Mouse (Mus musculus): ENCODE data around the gene Krtap9-5.

Gene Krtap9-5

DNA sequence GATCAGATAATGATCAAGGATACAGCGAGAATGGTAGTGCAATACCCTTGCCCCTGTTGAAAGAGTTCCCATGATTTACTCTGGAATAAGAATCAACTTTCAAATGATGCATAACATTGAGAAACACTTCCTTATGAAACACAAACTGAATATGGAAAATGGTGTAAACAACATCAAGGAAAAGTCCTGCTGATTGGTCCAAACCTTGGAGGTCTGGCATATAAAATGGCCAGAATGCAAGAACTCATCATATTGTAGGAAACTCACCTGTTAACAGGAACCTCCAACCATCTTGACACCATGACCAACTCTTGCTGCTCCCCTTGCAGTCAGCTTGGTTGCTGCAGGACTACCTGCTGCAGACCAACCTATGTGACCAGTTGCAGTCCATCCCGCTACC lies at the start of gene Krtap9-5:
TSS of gene Krtap9-5 (plus strand) at position 301 of the 400 bp plus-strand sequence.
- DNase-seq (ENCODE audit: low read depth) = no peak

DNA sequence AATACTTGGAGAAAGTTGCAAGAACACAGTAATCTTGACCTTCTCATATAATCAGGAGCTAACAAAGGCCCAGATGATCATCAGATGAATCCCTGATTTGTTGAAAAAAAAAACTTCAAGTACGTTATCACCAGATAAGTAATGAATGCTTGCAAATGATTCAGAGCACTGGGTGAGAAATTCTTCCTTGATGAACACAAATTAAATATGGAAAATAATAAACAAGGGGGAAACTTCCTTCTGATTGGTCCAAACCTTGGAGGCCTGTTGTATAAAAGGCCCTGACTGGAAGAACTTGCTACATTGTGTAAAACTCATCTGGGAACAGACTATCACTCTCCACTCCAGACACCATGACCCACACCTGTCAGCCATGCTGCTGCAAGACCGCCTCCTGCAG lies 40.7 kb upstream of the Krtap9-5 start, which contains the start of gene Krtap31-1:
TSS of gene Krtap31-1 (plus strand) at position 301 of the 400 bp plus-strand sequence.
- DNase-seq (ENCODE audit: low read depth) = no peak

DNA sequence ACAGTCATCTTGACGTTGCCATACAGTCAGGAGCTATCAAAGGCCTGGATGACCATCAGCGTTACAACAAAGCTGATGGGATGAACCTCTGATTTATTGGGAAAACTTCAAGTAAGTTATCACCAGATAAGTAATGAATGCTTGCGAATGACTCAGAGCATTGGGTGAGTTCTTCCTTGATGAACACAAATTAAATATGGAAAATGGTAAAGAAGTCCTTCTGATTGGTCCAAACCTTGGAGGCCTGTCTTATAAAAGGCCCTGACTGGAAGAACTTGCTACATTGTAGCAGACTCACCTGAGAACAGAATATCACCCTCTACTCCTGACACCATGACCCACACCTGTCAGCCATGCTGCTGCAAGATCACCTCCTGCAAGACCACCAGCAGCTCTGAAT lies 33.8 kb upstream of the Krtap9-5 start, which contains the start of gene Gm11565:
TSS of gene Gm11565 (plus strand) at position 301 of the 400 bp plus-strand sequence.
- no peak for DNase-seq (ENCODE audit: low read depth)

DNA sequence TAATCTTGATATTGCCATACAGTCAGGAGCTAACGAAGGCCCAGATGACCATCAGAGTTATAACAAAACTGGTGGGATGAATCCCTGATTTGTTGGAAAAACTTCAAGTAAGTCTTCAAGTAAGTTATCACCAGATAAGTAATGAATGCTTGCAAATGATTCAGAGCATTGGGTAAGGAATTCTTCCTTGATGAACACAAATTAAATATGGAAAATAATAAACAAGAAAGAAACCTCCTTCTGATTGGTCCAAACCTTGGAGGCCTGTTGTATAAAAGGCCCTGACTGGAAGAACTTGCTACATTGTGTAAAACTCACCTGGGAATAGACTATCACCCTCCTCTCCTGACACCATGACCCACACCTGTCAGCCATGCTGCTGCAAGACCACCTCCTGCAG lies 12.3 kb upstream of the Krtap9-5 start, which contains the start of gene Krtap31-2:
TSS of gene Krtap31-2 (plus strand) at position 301 of the 400 bp plus-strand sequence.
- no peak for DNase-seq (ENCODE audit: low read depth)

DNA sequence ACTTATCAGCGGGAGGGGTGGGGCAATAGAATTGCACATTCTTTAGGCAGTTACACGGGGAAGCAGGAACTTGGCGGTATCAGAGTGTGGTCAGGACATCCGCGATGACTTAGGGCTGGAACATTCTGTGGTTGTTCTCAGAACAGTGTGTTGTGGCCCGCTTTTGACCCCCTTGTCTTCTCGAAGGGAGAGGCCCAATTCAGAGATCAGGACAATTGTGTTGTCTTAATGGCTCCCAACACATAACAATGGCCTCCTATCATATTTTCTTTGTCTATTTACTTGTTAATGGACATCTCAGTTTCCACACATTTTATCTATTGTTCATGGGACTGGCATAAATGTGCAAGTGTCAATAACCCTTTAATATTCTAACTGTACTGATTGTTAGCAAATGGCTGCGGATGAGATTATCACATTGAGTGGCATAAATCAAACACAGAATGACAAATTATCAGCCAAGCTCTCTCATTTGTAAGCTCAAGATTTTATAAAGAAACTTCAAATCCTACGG lies 10.5 kb upstream of the Krtap9-5 start:
- no peak for DNase-seq (ENCODE audit: low read depth)

DNA sequence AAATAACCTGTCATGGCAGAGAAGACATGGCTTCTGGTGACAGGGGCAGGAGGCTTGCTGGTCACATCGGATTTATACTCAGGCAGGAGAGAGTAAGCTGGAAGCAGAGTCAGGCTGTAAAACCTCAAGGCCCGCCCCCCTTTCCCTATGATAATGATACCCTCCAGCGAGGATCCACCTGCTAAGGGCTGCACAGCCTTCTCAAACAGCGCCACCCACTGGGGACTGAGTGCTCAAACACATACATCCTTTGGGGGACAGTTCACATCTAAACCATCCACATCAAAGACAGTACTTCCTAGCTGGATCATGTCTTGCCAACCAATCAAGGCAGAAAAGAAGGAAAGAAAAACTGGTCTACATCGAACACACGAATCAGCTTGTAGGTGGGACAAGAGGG lies 15.9 kb downstream of the Krtap9-5 start:
- DNase-seq (ENCODE audit: low read depth) = no peak

DNA sequence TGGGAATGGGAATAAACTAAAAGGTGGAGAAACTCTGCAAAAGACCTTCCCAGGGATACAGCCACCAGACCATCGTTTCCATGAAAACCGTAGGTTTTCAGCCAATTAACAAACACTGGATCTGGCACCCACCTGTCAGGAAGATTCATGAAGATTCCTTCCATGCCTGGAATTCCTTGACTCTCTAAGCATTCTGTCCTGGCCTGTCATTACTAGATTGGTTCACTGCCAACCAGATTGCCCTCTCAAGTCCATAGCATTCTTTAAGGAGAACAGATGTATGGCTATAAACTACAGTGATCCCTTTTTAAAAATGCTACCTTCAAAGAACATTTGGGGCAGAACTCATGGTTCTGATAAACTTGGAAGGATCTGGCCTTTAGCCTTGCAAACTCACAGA lies 17.7 kb downstream of the Krtap9-5 start:
- no peak for DNase-seq (ENCODE audit: low read depth)

DNA sequence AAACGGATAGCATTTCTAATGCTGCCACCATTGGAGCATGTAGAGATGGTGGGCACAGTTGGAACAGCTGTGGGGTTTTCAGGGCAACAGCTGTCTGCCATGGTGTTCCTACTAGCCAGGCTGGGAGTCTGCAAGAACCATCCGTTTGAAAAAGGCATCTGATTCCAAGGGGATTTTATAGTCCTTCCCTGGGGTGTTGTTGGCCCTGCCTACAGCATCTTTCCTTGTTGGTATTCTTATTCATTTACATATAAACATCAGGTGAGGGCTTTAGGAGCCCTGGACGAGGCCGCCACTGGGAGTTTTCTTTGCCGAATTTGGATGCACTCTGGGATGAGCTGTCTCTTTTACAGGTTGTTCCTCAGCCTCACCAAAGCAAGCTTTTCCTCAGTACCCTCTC lies 30.7 kb downstream of the Krtap9-5 start, which contains the start of gene Krtap29-1:
TSS of gene Krtap29-1 (minus strand) at position 101 of the 400 bp plus-strand sequence.
- no peak for DNase-seq (ENCODE audit: low read depth)

DNA sequence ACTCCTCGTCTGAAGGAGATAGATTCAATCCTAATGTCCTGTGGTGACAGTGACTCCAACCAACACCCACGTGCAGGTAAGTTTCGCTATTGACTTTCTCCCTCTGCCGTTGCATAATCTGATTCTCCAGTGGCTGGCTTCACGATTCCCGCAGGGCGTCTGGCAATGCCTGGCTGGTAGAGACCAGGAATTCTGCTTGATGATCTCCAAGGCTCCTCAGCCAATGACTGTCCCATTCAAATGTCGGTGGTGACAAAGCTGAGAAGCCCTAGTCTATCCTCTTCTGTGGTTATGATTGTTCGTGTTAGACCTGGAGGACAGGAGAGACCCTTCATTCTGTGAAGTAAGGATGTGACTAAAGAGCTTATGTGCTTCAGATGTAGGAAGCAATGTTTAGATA lies 34.5 kb downstream of the Krtap9-5 start:
- DNase-seq (ENCODE audit: low read depth) = no peak

DNA sequence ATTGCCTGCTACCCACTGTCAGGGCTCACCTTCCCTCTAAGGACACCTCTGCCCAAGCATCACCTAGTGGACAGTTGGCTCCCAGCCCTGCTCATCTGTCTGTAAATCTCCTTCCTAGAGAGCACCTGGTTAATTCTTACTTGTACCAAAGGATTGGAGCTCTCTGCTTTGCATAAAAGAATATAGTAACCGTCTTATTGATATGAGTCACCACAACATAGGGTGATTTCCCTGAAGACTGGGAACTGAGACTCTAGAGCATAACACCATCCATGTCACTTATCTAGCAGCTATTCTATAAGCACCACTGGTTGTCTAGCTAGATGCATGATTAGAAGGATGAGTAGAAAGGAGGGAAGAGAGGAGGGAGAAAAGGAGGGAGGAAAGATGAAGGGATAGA lies 35.2 kb downstream of the Krtap9-5 start:
- no peak for DNase-seq (ENCODE audit: low read depth)

DNA sequence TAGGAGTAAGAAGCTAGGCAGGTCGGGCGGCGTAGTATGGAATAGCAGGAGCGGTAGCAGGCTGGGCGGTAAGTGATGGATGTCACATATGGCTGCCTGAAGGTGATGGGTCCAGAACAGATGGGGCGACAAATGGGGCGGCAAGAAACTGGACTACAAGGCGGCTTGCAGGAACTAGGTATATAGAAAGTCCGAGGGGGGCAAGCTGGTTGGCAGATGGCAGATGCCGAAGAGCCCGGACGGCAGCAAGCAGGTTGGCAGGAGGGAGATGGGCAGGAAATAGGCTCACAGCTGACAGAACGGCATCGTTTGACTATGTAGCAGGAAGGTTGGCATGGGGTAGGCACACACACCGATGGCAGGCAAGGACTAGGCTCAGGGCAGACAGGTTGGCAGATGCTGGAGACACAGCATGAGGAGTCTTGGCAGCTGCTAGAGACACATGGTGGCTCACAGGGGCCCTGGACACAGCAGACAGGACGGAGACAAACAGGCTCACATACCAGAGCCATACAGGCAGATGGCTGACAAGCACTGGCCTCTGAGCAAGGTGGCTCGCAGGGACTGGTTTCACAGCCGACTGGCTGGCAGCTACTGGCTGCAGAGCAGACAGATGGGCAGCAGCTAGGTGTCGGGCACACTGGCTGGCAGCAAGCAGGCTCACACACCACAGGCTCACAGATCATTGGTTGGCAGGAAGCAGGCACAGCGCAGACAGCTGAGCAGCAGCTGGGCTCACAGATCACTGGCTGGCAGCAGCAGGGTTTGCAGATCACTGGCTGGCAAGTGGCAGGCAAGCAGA lies 37.2 kb downstream of the Krtap9-5 start:
- no peak for DNase-seq (ENCODE audit: low read depth)

DNA sequence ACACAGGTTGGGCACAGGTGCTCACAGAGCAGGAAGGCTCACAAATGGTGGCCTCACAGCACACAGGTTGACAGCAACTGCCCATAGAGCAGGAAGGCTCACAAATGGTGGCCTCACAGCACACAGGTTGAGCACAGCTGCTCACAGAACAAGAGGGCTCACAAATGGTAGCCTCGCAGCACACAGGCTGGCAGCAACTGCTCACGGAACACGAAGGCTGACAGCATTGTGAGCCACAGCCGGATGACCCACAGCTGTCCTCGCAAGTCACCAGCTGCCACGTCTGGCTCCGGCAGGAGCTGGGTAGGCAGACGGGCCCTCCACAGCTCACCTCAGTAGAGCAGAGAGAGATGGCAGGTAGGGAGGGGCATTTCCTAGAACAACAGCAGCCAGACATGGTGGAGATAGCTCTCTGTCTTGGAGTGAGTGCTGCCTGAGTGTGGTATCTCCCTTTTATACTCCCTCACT lies 37.9 kb downstream of the Krtap9-5 start, which contains the start of gene Krtap16-1:
TSS of gene Krtap16-1 (minus strand) at position 418 of the 468 bp plus-strand sequence.
- no peak for DNase-seq (ENCODE audit: low read depth)

DNA sequence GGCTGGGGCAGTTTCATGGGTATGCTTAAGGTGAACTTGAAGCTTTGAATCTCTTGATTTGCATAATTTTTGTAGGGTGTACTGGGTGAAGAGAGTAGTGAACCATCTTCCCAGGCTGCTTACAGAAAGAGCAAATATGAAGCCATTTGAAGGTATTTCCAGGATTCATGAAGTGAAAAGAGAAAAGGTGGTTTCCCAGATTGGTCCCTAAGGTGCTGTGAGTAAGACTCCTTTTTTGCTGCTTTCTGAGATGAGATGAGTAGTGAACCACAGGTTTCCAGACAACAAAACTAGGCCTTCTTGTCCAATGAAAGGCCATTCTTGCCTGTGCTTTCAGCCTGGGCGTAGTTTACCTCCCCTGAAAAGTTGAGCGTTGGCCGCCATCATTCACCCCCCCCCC lies 40.3 kb downstream of the Krtap9-5 start:
- no peak for DNase-seq (ENCODE audit: low read depth)

DNA sequence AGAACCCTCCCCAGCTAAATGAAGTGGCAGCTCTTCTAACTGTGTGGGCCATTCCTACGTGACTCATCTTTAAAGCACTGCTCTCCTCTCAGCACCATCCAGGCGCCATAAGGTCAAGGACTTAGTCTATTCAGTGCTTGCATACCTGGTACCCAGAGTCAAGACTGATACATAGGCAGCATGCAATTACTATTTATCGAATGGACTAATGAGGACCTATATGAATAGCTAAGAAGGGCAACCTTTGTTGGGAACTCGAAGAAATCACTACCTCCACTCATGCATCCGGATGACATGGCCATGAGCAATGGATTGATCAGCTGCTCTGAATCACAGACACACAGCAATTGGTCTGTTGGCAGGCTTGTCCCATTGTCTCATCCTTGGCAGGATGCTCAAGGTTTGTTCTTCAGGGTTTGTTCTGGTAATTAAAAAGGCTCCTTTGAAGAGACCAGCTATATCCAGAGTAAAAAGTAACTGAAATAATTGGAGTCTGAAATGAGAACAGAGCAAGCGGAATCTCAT lies 41.7 kb downstream of the Krtap9-5 start:
- DNase-seq (ENCODE audit: low read depth) = no peak

DNA sequence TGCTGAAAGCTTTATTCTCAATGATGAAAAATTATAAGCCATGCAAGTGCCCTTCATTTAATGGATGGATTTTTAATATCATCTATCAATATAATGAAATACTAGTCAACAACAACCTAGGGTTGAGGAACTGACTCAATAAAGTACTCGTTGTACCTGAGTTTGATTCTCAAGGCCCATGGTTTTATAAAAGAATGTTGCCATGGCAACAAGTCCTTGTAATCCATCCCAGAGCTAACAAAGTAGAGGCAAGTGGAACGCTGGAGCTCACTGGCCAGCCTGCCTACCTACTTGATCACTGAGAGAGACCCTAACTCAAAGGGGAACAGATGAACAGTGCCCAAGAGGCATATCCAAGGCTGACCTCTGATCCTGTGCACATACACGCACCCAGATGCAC lies 42.3 kb downstream of the Krtap9-5 start:
- no peak for DNase-seq (ENCODE audit: low read depth)

DNA sequence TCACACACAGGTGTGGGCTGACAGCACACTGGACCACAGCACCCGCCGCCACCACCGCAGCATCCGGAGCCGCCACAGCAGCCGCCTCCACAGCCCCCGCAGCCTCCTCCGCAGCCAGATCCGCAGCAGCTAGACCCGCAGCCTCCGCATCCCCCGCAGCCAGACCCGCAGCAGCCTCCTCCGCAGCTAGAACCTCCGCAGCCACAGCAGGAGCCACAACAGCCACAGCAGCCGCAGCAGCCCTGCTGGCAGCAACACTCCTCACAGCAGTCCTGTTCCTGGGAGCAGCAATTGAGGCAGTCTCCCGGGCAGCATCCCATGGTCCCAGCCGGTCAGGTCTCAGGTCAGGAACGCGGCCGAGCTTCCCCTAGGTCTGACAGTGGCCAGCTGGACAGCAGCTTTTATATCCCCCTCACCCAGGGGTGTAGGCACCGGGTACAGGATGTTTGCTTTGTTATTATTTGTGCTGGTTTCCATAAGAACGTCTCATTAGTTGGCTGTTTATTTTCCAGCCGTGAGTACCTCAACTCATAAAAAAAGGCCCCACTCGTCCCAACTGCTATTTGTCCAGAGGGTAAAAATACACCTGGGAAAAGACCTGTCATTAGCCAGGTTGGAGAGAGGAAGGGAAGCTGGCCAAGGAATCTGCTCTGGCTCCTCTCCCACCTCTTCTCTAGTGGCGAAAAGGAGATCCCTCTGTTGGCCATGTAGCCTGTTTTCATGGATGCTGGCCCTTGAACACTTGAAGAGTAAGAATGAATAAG lies 45.5 kb downstream of the Krtap9-5 start, which contains the start of gene Krtap17-1:
TSS of gene Krtap17-1 (minus strand) at position 375 of the 764 bp plus-strand sequence.
- no peak for DNase-seq (ENCODE audit: low read depth)

DNA sequence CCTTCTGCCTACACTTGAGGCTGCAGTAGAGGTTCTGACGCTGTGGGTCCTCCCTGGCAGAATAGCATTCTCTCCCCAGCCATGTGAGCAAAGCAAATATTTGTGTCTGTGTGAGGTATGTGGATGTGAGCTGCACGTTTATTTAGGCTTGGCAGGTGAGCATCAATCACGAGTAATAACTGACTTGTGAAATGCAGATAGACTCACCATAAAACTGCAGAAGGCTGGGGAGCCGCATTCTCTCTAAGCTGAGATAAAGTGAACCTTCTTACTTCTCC lies 46.0 kb downstream of the Krtap9-5 start:
- DNase-seq (ENCODE audit: low read depth) = no peak

DNA sequence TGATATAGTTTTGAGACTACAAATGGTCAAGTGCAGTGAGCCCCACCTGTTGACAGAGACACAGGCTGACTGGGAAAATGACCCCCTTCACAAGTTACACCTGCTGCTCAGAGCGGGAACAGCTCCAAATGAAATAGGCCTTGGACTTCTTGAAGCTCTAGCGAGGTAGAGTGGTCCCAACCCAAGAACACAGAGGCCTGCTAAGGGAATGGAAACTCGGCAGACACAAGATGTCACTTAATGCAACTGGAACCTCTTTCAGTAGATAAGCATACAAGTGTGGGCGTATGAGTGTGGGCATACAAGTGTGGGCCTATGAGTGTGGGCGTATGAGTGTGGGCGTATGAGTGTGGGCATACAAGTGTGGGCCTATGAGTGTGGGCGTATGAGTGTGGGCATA lies 50.8 kb downstream of the Krtap9-5 start:
- DNase-seq (ENCODE audit: low read depth) = no peak

All from c-Kit-positive CD71-negative TER-119-negative erythroid progenitor cells, embryonic 14.5 days (primary cell).